Mouse (Mus musculus) cerebellum, postnatal 4 days (tissue): Measurements from ENCODE around the gene Tnrc6c.

Experiments used
- DNase-seq, 2 experiments: peaks; one replicate each; pipeline ENCODE4 v3.0.0; 2022; ENCODE audit warnings: low spot score in 2 of 2, mixed read lengths in 1 of 2

Gene Tnrc6c

GRCm38 (mm10) chr11:117653491-117654351, at the start of gene Tnrc6c:
TSS of gene Tnrc6c (plus strand) at chr11:117654289.
- no peak for DNase-seq

- DNase-seq: no peak
These were observed 48.0 kb upstream of the Tnrc6c start for GRCm38 (mm10) chr11:117606137-117606536.

- no peak for DNase-seq
These were observed 47.4 kb upstream of the Tnrc6c start for GRCm38 (mm10) chr11:117606605-117607203.

GRCm38 (mm10) chr11:117608141-117608789, 45.8 kb upstream of the Tnrc6c start:
- no peak for DNase-seq

GRCm38 (mm10) chr11:117608976-117609375, 45.1 kb upstream of the Tnrc6c start:
- no peak for DNase-seq

DNA sequence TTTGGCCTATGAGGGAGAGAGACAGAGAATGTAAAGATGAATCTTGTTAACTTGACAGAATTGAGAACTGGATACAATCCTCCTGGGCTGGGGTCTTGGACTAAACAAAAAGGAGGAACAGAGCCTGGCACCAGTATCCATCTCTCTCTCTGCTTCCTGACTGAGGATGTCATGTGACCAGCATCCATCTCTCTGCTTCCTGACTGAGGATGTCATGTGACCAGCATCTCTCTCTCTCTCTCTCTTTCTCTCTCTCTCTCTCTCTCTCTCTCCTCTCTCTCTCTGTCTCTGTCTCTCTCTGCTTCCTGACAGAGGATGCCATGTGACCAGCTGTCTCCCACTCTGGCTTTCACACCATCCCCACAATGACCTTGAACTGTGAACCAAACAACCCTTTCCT, 43.5 kb upstream of the Tnrc6c start:
- no peak for DNase-seq

- DNase-seq: no peak
These were observed 43.0 kb upstream of the Tnrc6c start for GRCm38 (mm10) chr11:117611068-117611467.

DNA sequence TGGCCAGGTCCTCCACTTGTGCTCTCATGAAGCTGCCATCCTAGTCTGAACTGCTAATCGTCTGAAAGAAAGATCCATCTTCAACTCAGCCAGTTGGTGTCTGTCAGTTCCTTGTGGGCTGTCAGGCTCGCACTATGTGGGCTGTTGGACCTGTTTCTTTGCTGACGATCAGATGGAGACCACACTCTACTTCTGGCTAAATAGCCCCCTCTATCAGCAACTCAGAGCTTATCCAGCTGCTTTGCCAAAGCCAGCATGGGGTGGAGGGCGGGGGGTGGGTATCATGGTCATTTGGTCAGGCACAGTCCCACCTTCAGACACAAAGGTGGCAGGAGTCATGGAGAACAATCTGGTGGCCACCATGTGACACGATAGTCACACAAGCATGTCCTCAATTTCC, 42.2 kb upstream of the Tnrc6c start:
- DNase-seq: no peak

DNA sequence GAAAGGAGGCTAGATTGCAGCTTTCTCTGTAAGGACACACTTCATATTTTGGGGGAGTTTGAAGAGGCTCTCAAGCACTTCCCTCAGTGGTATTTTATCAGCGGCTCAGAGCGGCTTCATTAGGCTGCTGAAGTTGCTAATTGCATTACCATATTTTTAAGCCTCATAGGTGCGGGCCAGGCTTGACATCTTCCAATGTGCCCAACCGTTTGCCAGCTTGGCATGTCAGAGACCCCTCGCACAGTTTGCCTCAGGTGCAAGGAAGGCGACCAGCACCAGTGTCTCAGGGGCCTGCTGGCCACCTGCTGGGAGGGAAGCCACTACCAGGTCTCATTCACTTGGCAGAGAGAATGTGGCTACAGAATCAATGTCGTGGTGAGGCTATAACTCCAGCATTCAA, 41.2 kb upstream of the Tnrc6c start:
- no peak for DNase-seq

DNA sequence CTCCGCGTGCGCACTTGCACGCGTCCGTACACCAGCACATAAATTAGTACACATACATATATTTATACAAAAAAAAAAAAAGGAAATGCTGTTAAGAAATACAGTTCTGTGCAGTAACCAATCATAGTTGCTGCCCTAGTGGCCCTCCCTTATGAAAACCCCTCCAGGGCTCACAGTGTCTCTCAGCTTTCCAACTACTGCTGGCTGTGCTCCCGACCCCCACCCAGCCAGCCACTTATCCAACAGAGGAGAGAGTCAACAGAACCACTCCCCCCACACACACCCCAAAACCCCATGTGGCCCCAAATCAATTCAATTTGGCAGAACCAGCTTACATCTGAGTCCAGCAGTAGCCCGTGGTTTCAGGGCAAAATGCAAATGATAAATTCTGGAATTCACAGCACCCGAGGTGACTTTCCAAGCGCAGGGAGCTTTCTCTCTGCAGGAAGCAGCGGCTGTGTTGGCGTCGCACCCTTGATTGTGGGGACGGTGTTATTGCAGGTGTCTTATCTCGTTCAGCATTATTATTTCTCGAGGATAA, 36.7 kb upstream of the Tnrc6c start:
- DNase-seq: no peak

DNA sequence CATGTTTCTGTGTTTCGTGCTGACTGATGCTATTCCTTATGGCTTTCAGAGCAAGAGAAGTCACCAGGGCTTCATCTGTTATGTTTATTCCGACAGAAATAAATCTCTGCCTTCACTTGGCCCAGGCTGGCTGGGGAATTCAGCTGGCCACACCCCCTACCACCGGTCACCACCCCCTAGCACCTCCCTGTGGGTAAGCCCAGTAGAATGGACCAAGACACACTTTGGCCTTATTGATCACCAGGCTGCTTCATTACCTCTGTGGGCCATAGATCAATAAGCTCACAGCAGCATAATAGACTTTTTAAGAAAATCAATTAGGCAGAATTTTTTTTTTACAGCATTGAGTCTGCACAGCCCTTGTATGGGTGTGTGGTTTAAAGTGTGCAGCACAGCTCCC, 35.9 kb upstream of the Tnrc6c start:
- no peak for DNase-seq

GRCm38 (mm10) chr11:117618774-117619173, 35.3 kb upstream of the Tnrc6c start:
- no peak for DNase-seq

GRCm38 (mm10) chr11:117619581-117619980, 34.5 kb upstream of the Tnrc6c start:
- no peak for DNase-seq

- no peak for DNase-seq
These were observed 28.9 kb upstream of the Tnrc6c start for GRCm38 (mm10) chr11:117625196-117625595.

DNA sequence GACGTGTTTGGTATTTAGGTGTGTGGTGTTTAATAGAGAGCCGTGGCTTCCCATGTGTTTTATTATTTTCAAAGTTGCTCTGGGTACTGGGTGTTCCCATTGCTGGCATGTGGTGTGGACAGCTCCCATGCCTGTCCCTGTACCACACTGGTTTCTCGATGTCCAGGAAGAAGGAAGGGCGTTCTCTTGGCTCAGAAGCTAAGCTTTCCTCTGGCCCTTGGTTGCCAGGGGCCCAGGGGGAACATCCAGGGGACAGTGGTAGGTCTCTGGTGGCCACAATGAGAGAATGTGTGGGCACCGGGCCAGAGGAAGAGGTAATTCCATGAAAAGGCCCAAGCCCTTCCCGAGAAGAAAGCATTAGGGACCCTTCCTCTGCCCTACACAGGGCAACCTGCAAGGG, 27.5 kb upstream of the Tnrc6c start:
- DNase-seq: no peak

- DNase-seq: peak in 1 of 2 experiments; percentile 28
These were observed 27.0 kb upstream of the Tnrc6c start for GRCm38 (mm10) chr11:117627060-117627562.

DNA sequence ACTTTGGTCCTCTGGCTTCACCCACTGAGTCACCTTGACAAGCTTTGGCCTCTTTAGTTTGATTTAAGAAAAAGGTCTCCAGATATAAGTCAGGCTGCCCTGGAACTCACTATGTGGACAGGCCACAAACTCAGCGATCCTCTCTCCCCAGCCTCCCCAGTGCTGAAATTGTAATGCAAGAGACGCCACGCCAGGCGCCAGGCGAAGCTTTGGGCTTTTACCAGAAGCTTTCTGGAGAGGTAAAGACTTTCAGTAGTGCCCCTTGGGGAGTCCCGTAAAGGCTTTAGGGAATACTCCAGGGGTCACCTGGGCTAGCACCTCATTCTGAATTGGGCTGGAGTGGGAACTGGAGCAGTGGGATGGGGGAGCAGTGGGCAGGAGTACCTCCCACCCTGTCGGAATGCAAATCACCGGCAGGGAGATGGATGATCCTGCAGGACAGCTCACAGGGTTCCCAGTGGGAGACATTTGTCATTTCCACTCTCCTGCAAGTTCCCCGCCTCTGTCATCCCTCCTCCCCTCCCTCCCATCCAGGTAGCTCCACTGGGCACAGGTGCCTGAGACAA, 26.3 kb upstream of the Tnrc6c start:
- DNase-seq: no peak

GRCm38 (mm10) chr11:117628312-117628779, 25.7 kb upstream of the Tnrc6c start:
- DNase-seq: peak in 1 of 2 experiments; percentile 59

GRCm38 (mm10) chr11:117629865-117630264, 24.2 kb upstream of the Tnrc6c start:
- no peak for DNase-seq

DNA sequence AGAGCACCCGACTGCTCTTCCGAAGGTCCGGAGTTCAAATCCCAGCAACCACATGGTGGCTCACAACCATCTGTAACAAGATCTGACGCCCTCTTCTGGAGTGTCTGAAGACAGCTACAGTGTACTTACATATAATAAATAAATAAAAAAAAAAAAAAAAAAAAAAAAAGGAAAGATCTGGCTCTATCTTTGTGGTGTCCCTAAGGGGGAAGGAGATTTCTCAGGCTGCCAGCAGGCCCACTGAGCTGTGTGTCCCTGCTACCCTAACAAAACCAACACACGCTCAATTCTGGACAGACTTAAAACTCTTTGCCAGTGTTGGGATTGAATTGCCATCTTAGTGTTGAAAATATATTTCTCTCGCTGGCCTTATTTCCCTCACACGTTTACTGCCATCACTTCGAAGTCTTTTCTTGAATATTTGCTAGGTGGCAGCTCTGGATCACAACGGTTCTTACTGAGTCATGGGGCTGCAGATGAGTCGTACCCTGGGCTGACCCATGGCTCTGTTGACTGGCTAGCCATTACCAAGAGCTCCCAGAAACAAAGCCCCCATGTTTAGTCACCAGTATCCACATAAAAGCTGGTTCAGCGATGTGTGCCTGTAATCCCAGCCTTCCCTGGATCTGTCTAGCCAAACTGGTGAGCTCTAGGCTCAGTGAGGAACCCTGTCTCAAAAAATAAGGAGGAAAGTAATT, 23.1 kb upstream of the Tnrc6c start:
- DNase-seq: no peak

DNA sequence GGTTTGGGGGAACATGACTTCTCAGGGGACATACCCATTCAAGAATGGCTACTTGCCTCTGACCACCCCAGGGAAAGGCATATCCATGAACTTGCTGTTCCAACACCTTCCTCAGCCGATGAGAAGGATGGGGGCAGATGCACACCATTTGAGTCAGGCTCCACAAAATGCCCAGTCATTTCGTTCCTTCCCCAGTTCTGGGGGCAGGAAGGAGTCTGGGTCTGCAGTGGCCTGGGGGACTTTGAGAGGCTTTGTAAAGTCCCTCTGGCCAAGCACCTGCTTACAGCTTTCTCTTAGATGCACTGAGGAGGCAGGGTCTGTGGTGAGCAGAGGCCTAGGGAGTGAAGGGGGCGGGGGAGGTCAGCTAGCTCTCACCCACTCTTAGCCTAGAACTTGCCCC, 20.8 kb upstream of the Tnrc6c start:
- DNase-seq: no peak
